Comparison of ENCODE assay signal across 18 mouse cellular contexts in the genomic region with DNA sequence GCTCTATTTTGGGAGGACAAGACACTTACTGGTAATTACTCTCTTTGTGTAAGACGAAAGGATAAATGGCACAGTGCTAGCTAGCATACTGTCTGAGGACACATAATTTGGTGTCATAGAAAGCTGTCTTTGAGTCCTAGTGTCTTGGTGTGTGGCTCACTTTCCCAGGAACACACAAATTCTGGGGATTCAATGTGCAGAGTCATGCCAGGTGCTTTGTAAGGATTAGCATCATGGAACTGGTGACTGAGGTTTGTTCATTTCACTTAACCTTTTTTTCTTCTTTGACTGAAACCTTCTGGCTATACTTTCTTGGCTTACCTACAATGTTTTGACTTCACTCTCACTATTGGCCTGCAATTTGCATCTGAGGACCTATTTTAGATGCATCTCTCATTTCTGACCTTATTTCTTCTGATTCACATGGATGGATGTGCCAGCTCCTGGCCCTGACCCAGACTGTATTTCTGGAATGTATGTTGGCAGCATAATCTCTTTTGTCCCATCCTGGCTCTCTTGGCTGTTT.
DNase-seq lines count a peak whose midpoint lies in the region; ATAC-seq lines count a peak whose summit lies in the region.
"Had no signal": no experiment of that assay in that cellular context is flagged by ENCODE, and none has a peak within 500 bp of the region (broad histone marks: within the 10 kb centered on the region; RNA-seq: fewer than 3 reads in every experiment).

No protein-coding gene starts in this region.

- H3K4me3 ChIP-seq in forebrain, embryonic 13.5 days, result no peak overlapping the region
- no peak overlapping the region for H3K4me3 ChIP-seq in forebrain, embryonic 12.5 days (replicated peaks)
- H3K4me3 ChIP-seq: embryonic facial prominence, embryonic 15.5 days; hindbrain, embryonic 12.5 days; intestine, embryonic 15.5 days; kidney, embryonic 15.5 days; neural tube, embryonic 12.5 days had no signal

- peak; percentile 72 for DNase-seq in Muller cell, postnatal 12 days (ENCODE audit: inconsistent ontology term)
- peak; percentile 50 for DNase-seq in cerebellum, adult 11 months
- DNase-seq in cerebellum, postnatal 14 days, result peak; percentile 74 to 80
- DNase-seq in embryo, embryonic 10.5 days (ENCODE audit: low spot score), result no peak
- DNase-seq in spleen, postnatal 14 days (ENCODE audit: low spot score in 2 of 2), result no peak
- DNase-seq: gastrocnemius, postnatal 25 days; liver; lung, adult 2 months; lung, postnatal 36 days; thymus, postnatal 36 days had no signal

- peak; percentile 90 for ATAC-seq in forebrain, embryonic 13.5 days
- no peak for ATAC-seq in forebrain, embryonic 12.5 days (ENCODE audit: low FRiP score)
- ATAC-seq in erythroblast, adult 5-6 weeks (replicated peaks; ENCODE audit: low FRiP score, poor library complexity, severe bottlenecking), result no peak
- ATAC-seq: intestine, embryonic 15.5 days had no signal

- H3K9ac ChIP-seq in forebrain, embryonic 13.5 days, result no peak overlapping the region
- no peak overlapping the region for H3K9ac ChIP-seq in forebrain, embryonic 12.5 days
- H3K9ac ChIP-seq: embryonic facial prominence, embryonic 15.5 days; hindbrain, embryonic 12.5 days; intestine, embryonic 15.5 days; kidney, embryonic 15.5 days; neural tube, embryonic 12.5 days had no signal

- no peak overlapping the region for H3K4me2 ChIP-seq in forebrain, embryonic 13.5 days
- H3K4me2 ChIP-seq in forebrain, embryonic 12.5 days, result no peak overlapping the region
- H3K4me2 ChIP-seq: embryonic facial prominence, embryonic 15.5 days; hindbrain, embryonic 12.5 days; intestine, embryonic 15.5 days; kidney, embryonic 15.5 days; neural tube, embryonic 12.5 days had no signal

- peaks cover 6% of the 10 kb centered on the region; the same call in 1 of the 2 replicates for H3K4me1 ChIP-seq in forebrain, embryonic 13.5 days
- H3K4me1 ChIP-seq in forebrain, embryonic 12.5 days, result no peaks in the 10 kb centered on the region; the same call in 1 of the 2 replicates
- H3K4me1 ChIP-seq: embryonic facial prominence, embryonic 15.5 days; hindbrain, embryonic 12.5 days; intestine, embryonic 15.5 days; kidney, embryonic 15.5 days; neural tube, embryonic 12.5 days had no signal

- no peaks in the 10 kb centered on the region for H3K36me3 ChIP-seq in forebrain, embryonic 13.5 days (ENCODE audit: poor library complexity, severe bottlenecking)
- no peaks in the 10 kb centered on the region for H3K36me3 ChIP-seq in forebrain, embryonic 12.5 days (replicated peaks)
- H3K36me3 ChIP-seq: embryonic facial prominence, embryonic 15.5 days; hindbrain, embryonic 12.5 days; intestine, embryonic 15.5 days; kidney, embryonic 15.5 days; neural tube, embryonic 12.5 days had no signal

- H3K9me3 ChIP-seq in forebrain, embryonic 13.5 days (replicated peaks), result no peaks in the 10 kb centered on the region
- no peaks in the 10 kb centered on the region for H3K9me3 ChIP-seq in forebrain, embryonic 12.5 days
- H3K9me3 ChIP-seq: embryonic facial prominence, embryonic 15.5 days; hindbrain, embryonic 12.5 days; intestine, embryonic 15.5 days; kidney, embryonic 15.5 days; neural tube, embryonic 12.5 days had no signal

- WGBS in forebrain, embryonic 13.5 days, result 25% methylated on average over 1 of the region's 1 CpGs
- WGBS in forebrain, embryonic 12.5 days, result 36% methylated on average over 1 of the region's 1 CpGs

- H3K27me3 ChIP-seq in forebrain, embryonic 13.5 days, result no peaks in the 10 kb centered on the region
- H3K27me3 ChIP-seq in forebrain, embryonic 12.5 days, result no peaks in the 10 kb centered on the region
- H3K27me3 ChIP-seq: embryonic facial prominence, embryonic 15.5 days; hindbrain, embryonic 12.5 days; intestine, embryonic 15.5 days; kidney, embryonic 15.5 days; neural tube, embryonic 12.5 days had no signal

- H3K27ac ChIP-seq in forebrain, embryonic 13.5 days, result no peak overlapping the region
- no peak overlapping the region for H3K27ac ChIP-seq in forebrain, embryonic 12.5 days
- H3K27ac ChIP-seq: embryonic facial prominence, embryonic 15.5 days; hindbrain, embryonic 12.5 days; intestine, embryonic 15.5 days; kidney, embryonic 15.5 days; neural tube, embryonic 12.5 days had no signal

Comparison
In these comparisons a context has a peak if more than half of its experiments do, and no peak if none do; other contexts are left out.
1. DNase-seq: peak in Muller cell, postnatal 12 days (single experiment), cerebellum, adult 11 months (single experiment) and cerebellum, postnatal 14 days (2 of 2); none in embryo, embryonic 10.5 days (single experiment) and spleen, postnatal 14 days (0 of 2).